Mouse (Mus musculus): ENCODE measurements around the gene Azin2. TPM values are rescaled to one million over a fixed set of nuclear protein-coding genes. Genes with fewer than 3 reads are reported as not detected.

Gene Azin2
- total RNA-seq, 4 experiments from 2014 or later: 2.1 to 3.8 (median 2.7) TPM

GRCm38 (mm10) chr4:128978634-128979033 lies 16.4 kb upstream of the Azin2 start:
- no peak for DNase-seq (ENCODE audit: low spot score in 2 of 2)

- DNase-seq (ENCODE audit: low spot score in 2 of 2): no peak
These were observed 15.0 kb upstream of the Azin2 start for GRCm38 (mm10) chr4:128977217-128977616.

- DNase-seq (ENCODE audit: low spot score in 2 of 2): no peak
These were observed 14.3 kb upstream of the Azin2 start for GRCm38 (mm10) chr4:128976577-128976976.

- no peak for DNase-seq (ENCODE audit: low spot score in 2 of 2)
These were observed 12.4 kb upstream of the Azin2 start for GRCm38 (mm10) chr4:128974677-128975076.

- DNase-seq (ENCODE audit: low spot score in 2 of 2): peak in 1 of 2 experiments; percentile 30
These were observed 8.9 kb upstream of the Azin2 start for GRCm38 (mm10) chr4:128971065-128971694.

GRCm38 (mm10) chr4:128970417-128970807 lies 8.2 kb upstream of the Azin2 start:
- no peak for DNase-seq (ENCODE audit: low spot score in 2 of 2)

- DNase-seq (ENCODE audit: low spot score in 2 of 2): no peak
These were observed 7.6 kb upstream of the Azin2 start for GRCm38 (mm10) chr4:128969607-128970416.

- DNase-seq (ENCODE audit: low spot score in 2 of 2): no peak
These were observed 6.8 kb upstream of the Azin2 start for GRCm38 (mm10) chr4:128969081-128969480.

GRCm38 (mm10) chr4:128966751-128967150 lies 4.5 kb upstream of the Azin2 start:
- DNase-seq (ENCODE audit: low spot score in 2 of 2): no peak

GRCm38 (mm10) chr4:128962926-128963290 lies 666 bp upstream of the Azin2 start:
- no peak for DNase-seq (ENCODE audit: low spot score in 2 of 2)

- no peak for DNase-seq (ENCODE audit: low spot score in 2 of 2)
These were observed 777 bp downstream of the Azin2 start for GRCm38 (mm10) chr4:128961301-128962028.

- no peak for DNase-seq (ENCODE audit: low spot score in 2 of 2)
These were observed 2.6 kb downstream of the Azin2 start for GRCm38 (mm10) chr4:128959676-128960075.

- no peak for DNase-seq (ENCODE audit: low spot score in 2 of 2)
These were observed 3.4 kb downstream of the Azin2 start for GRCm38 (mm10) chr4:128958849-128959248.

- DNase-seq (ENCODE audit: low spot score in 2 of 2): no peak
These were observed 4.1 kb downstream of the Azin2 start for GRCm38 (mm10) chr4:128958156-128958555.

- DNase-seq (ENCODE audit: low spot score in 2 of 2): no peak
These were observed 4.9 kb downstream of the Azin2 start for GRCm38 (mm10) chr4:128957155-128957911.

GRCm38 (mm10) chr4:128953851-128954250 lies 8.4 kb downstream of the Azin2 start:
- no peak for DNase-seq (ENCODE audit: low spot score in 2 of 2)

- no peak for DNase-seq (ENCODE audit: low spot score in 2 of 2)
These were observed 11.8 kb downstream of the Azin2 start for GRCm38 (mm10) chr4:128950461-128950860.

GRCm38 (mm10) chr4:128949470-128950005 lies 12.7 kb downstream of the Azin2 start:
- no peak for DNase-seq (ENCODE audit: low spot score in 2 of 2)

GRCm38 (mm10) chr4:128948137-128948674 lies 14.0 kb downstream of the Azin2 start:
- DNase-seq (ENCODE audit: low spot score in 2 of 2): peak in 1 of 2 experiments; percentile 17

- no peak for DNase-seq (ENCODE audit: low spot score in 2 of 2)
These were observed 14.8 kb downstream of the Azin2 start for GRCm38 (mm10) chr4:128947326-128947933.

All from gastrocnemius, adult 8-10 months (tissue).